Mouse (Mus musculus): ENCODE results near the gene Olfr384.
"Not testable (repeated sequence)": the region's sequence is repeated elsewhere in the genome, so short reads cannot be mapped to it uniquely, and the experiment has no call there.

Olfr384 gene

GRCm38 (mm10) chr11:73598294-73598693 is at the start of gene Olfr384:
Gene Olfr384 (plus strand): TSS chr11:73598594.
- DNase-seq (ENCODE audit: extremely low spot score) = no peak

DNA sequence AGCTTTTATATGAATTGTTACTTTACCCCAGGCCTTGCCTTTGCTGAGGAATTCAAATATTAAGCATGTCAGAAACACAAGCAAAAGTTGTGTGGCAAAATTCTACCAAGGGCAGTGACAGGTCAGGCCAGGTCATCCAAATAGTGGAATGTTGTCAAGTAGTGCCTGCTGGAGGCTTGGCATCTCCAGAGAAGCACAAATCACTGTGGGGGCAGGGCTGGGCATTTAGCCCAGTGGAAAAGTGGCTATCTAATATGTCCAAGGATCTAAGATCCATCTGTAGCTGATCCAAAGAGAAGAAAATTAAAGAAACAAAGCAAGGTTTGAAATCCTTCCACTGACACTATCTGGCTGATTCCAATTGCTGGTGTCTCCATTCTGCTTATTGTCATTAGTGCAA is 18.5 kb upstream of the Olfr384 start:
- DNase-seq (ENCODE audit: extremely low spot score) = no peak

GRCm38 (mm10) chr11:73583188-73583587 is 15.2 kb upstream of the Olfr384 start:
- not testable (repeated sequence) for DNase-seq (ENCODE audit: extremely low spot score)

DNA sequence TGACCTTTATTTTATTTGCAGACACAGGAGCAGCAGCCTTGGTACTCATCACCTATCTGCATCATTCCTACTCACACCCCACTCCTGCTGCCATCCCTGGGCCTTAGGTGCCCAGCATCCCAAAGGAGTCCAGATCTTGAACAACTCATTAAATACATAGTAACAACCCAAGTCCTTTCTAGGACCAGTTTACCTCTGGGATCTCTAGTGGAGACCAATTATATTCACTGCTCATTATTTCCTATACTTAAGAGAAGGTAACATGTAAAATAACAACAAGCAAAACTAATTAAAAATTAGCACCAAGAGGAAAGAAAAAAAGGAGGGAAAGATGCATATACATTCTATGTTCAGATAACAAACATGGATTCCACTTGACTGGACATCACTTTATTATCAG is 5.5 kb upstream of the Olfr384 start, which contains the start of gene Olfr385:
Gene Olfr385, minus strand, starts transcription at position 101 of the 400 bp plus-strand sequence.
- DNase-seq (ENCODE audit: extremely low spot score) = no peak
